Mouse (Mus musculus) forebrain, postnatal 0 days (tissue): ENCODE results near the gene Capza1. TPM values are rescaled to one million over a fixed set of nuclear protein-coding genes. Genes with fewer than 3 reads are reported as not detected.
"Not testable (repeated sequence)": the region's sequence is repeated elsewhere in the genome, so short reads cannot be mapped to it uniquely, and the experiment has no call there.

ENCODE experiments used
- ATAC-seq: fragments of 200-750 bp; cut with Nextera tagmentation; 2 replicates; pipeline ENCODE4 v1.8.0; 2017; ENCODE audit warnings: mild to moderate bottlenecking, moderate library complexity
- DNase-seq: peaks from one replicate; pipeline ENCODE4 v3.0.0-alpha.2; 2015
- H3K27ac ChIP-seq: fragments of 300-500 bp; sonication (generic); 2 replicates; pipeline ENCODE4 v1.5.1; 2014; ENCODE audit warnings: low read depth, mild to moderate bottlenecking, antibody characterized with exemption, low read length, moderate library complexity, mixed read lengths
- H3K27me3 ChIP-seq: fragments of 300-500 bp; sonication (generic); 2 replicates; pipeline ENCODE4 v1.6.1; 2014; ENCODE audit warnings: mild to moderate bottlenecking, low read length, mixed read lengths; ENCODE audit not compliant: insufficient read depth
- H3K36me3 ChIP-seq: fragments of 300-500 bp; sonication (generic); 2 replicates; pipeline ENCODE4 v1.6.1; 2014; ENCODE audit warnings: mild to moderate bottlenecking, moderate library complexity; ENCODE audit not compliant: insufficient read depth
- H3K4me1 ChIP-seq: fragments of 300-500 bp; sonication (generic); 2 replicates; pipeline ENCODE4 v1.6.1; 2014; ENCODE audit warnings: antibody characterized with exemption; ENCODE audit not compliant: insufficient read depth
- H3K4me2 ChIP-seq: fragments of 300-500 bp; sonication (generic); 2 replicates; pipeline ENCODE4 v1.6.1; 2014; ENCODE audit warnings: low read depth, mild to moderate bottlenecking, moderate library complexity
- H3K4me3 ChIP-seq: fragments of 300-500 bp; sonication (generic); 2 replicates; pipeline ENCODE4 v1.5.1; 2014; ENCODE audit warnings: low read depth, low read length, mixed read lengths
- H3K9ac ChIP-seq: fragments of 300-500 bp; sonication (generic); 2 replicates; pipeline ENCODE4 v1.6.1; 2014; ENCODE audit warnings: mild to moderate bottlenecking
- H3K9me3 ChIP-seq: fragments of 300-500 bp; sonication (generic); 2 replicates; pipeline ENCODE4 v1.6.1; 2016; ENCODE audit warnings: low read length
- CTCF ChIP-seq: sonication (generic); IDR thresholded peaks from 2 replicates; pipeline ENCODE4 v1.5.1; 2016; ENCODE audit warnings: antibody characterized with exemption, control low read depth, low read depth
- WGBS: fragments of 180-500 bp; shearing (Covaris S2); extraction: QIAGEN DNeasy Blood & Tissue Kit; methylation state at CpG from one replicate; pipeline ENCODE4 v1.1.7; 2014; 5-methylcytosine and 5-hydroxymethylcytosine counted together
- polyA plus RNA-seq: library from polyadenylated mRNA; unstranded; fragments of >200 nt; fragmentation: Nextera tagmentation; extraction: Ambion mirVana; gene quantifications from 2 replicates; pipeline ENCODE4 v1.2.1, GENCODE M21; 2015
- total RNA-seq: library from RNA; depleted of rRNA; stranded (reverse); fragments of >200 nt; gene quantifications from 2 replicates; pipeline ENCODE4 v1.2.3, GENCODE M21; 2014

Gene Capza1
- total and polyA plus RNA-seq, 2 experiments from 2014 or later = 92.4 to 119 TPM

GRCm38 (mm10) chr3:104869611-104870010, 5.3 kb upstream of the Capza1 start:
- H3K27me3 ChIP-seq = no peaks in the 10 kb centered on the region
- H3K9ac ChIP-seq = no peak overlapping the region
- no peaks in the 10 kb centered on the region for H3K9me3 ChIP-seq
- no peak overlapping the region for H3K4me3 ChIP-seq
- 0 out of 2 replicates have a peak, but pooled peaks cover 10% of the 10 kb centered on the region for H3K4me1 ChIP-seq
- H3K4me2 ChIP-seq = no peak overlapping the region
- peak; percentile 23; the same call in 1 of the 2 replicates for TF ChIP-seq CTCF
- ATAC-seq = no peak
- H3K36me3 ChIP-seq = peaks cover 41% of the 10 kb centered on the region
- no peak overlapping the region for H3K27ac ChIP-seq
- no peak for DNase-seq

- not testable (repeated sequence) for ATAC-seq, H3K4me2 ChIP-seq, H3K9me3 ChIP-seq, H3K4me3 ChIP-seq, H3K27me3 ChIP-seq, DNase-seq, H3K9ac ChIP-seq, H3K27ac ChIP-seq
- Histone ChIP-seq H3K36me3 (peaks cover 18% of the 10 kb centered on the region), H3K4me1 (peaks cover 25% of the 10 kb centered on the region; the same call in 1 of the 2 replicates)
These were observed 2.4 kb upstream of the Capza1 start for GRCm38 (mm10) chr3:104866674-104867073.

- H3K4me2 ChIP-seq = peak overlapping the region; percentile 69
- H3K9ac ChIP-seq = peak overlapping the region; percentile 97
- no peaks in the 10 kb centered on the region for H3K27me3 ChIP-seq
- H3K9me3 ChIP-seq = no peaks in the 10 kb centered on the region
- under 1% methylated on average over 12 of the region's 12 CpGs for WGBS
- TF ChIP-seq CTCF = no peak
- ATAC-seq = peak; percentile 14
- H3K27ac ChIP-seq = peak overlapping the region; percentile 96
- peaks cover 7% of the 10 kb centered on the region; the same call in 1 of the 2 replicates for H3K36me3 ChIP-seq
- H3K4me1 ChIP-seq = peaks cover 26% of the 10 kb centered on the region; the same call in 1 of the 2 replicates
- no peak for DNase-seq
- H3K4me3 ChIP-seq = peak overlapping the region; percentile 62
These were observed 1.1 kb upstream of the Capza1 start for GRCm38 (mm10) chr3:104865341-104865788.

GRCm38 (mm10) chr3:104864651-104865340, 491 bp upstream of the Capza1 start:
- Histone ChIP-seq H3K36me3 (0 out of 2 replicates have a peak, but pooled peaks cover 4% of the 10 kb centered on the region), H3K27ac (peak overlapping the region; percentile 96), H3K4me1 (peaks cover 26% of the 10 kb centered on the region; the same call in 1 of the 2 replicates), H3K4me2 (peak overlapping the region; percentile 69), H3K9ac (peak overlapping the region; percentile 97), H3K4me3 (peak overlapping the region; percentile 62), H3K27me3 (no peaks in the 10 kb centered on the region), H3K9me3 (no peaks in the 10 kb centered on the region)
- DNase-seq = peak; percentile 89
- peak; percentile 92 for ATAC-seq
- TF ChIP-seq CTCF = no peak; the same call in 1 of the 2 replicates
- under 1% methylated on average over 48 of the region's 48 CpGs for WGBS

GRCm38 (mm10) chr3:104858560-104858959, 5.7 kb downstream of the Capza1 start:
- Histone ChIP-seq H3K9ac (no peak overlapping the region), H3K4me1 (peaks cover 16% of the 10 kb centered on the region; the same call in 1 of the 2 replicates), H3K27ac (no peak overlapping the region), H3K9me3 (no peaks in the 10 kb centered on the region), H3K4me3 (no peak overlapping the region), H3K27me3 (no peaks in the 10 kb centered on the region), H3K36me3 (peaks cover 9% of the 10 kb centered on the region; the same call in 1 of the 2 replicates), H3K4me2 (no peak overlapping the region)
- ATAC-seq (no peak), DNase-seq (no peak)
- no peak for TF ChIP-seq CTCF
- whole genome bisulfite sequencing = 100% methylated on average over 1 of the region's 1 CpGs

GRCm38 (mm10) chr3:104856106-104856505, 8.2 kb downstream of the Capza1 start:
- H3K4me3 ChIP-seq = no peak overlapping the region
- no peaks in the 10 kb centered on the region for H3K4me1 ChIP-seq
- no peak for ATAC-seq
- H3K9ac ChIP-seq = no peak overlapping the region
- no peak for DNase-seq
- no peaks in the 10 kb centered on the region for H3K27me3 ChIP-seq
- H3K4me2 ChIP-seq = no peak overlapping the region
- H3K36me3 ChIP-seq = peaks cover 9% of the 10 kb centered on the region; the same call in 1 of the 2 replicates
- no peak for TF ChIP-seq CTCF
- no peaks in the 10 kb centered on the region for H3K9me3 ChIP-seq
- no peak overlapping the region for H3K27ac ChIP-seq
- 85% methylated on average over 1 of the region's 1 CpGs for WGBS

- Histone ChIP-seq H3K4me3 (no peak overlapping the region), H3K36me3 (peaks cover 9% of the 10 kb centered on the region; the same call in 1 of the 2 replicates), H3K4me2 (no peak overlapping the region), H3K27me3 (no peaks in the 10 kb centered on the region), H3K9me3 (no peaks in the 10 kb centered on the region), H3K9ac (no peak overlapping the region), H3K27ac (no peak overlapping the region), H3K4me1 (no peaks in the 10 kb centered on the region)
- no peak for TF ChIP-seq CTCF
- DNase-seq (no peak), ATAC-seq (no peak)
These were observed 9.4 kb downstream of the Capza1 start for GRCm38 (mm10) chr3:104854866-104855265.
